Mouse (Mus musculus) left cerebral cortex, postnatal 36 days (tissue): ENCODE measurements around the gene Mosmo. TPM values are rescaled to one million over a fixed set of nuclear protein-coding genes. Genes with fewer than 3 reads are reported as not detected.
"Not testable (repeated sequence)": the region's sequence is repeated elsewhere in the genome, so short reads cannot be mapped to it uniquely, and the experiment has no call there.

ENCODE experiments used
- DNase-seq, 2 experiments: peaks; one replicate each; pipeline ENCODE4 v3.0.0; 2021 to 2022; ENCODE audit warnings: low spot score in 2 of 2, mixed read lengths in 1 of 2
- intact Hi-C: fragments of 180-260 bp; cut with DNase I; formaldehyde crosslinking; loops from one replicate; pipeline ENCODE4 v1.15.1; 2025
- total RNA-seq, 2 experiments: library from RNA; stranded (reverse); gene quantifications; 2 replicates each; pipeline ENCODE4 v1.2.3; 2021

Gene Mosmo
- total RNA-seq, 2 experiments from 2014 or later: 80.7 to 84.6 TPM

GRCm38 (mm10) chr7:120695196-120695595 lies 17.8 kb downstream of the Mosmo start:
- intact Hi-C loops: no loop called here
- no peak for DNase-seq

- intact Hi-C loops: no loop called here
- no peak for DNase-seq
These were observed 18.2 kb downstream of the Mosmo start for GRCm38 (mm10) chr7:120695641-120696040.

- intact Hi-C loops: no loop called here
- DNase-seq: no peak
These were observed 18.9 kb downstream of the Mosmo start for GRCm38 (mm10) chr7:120696331-120696730.

DNA sequence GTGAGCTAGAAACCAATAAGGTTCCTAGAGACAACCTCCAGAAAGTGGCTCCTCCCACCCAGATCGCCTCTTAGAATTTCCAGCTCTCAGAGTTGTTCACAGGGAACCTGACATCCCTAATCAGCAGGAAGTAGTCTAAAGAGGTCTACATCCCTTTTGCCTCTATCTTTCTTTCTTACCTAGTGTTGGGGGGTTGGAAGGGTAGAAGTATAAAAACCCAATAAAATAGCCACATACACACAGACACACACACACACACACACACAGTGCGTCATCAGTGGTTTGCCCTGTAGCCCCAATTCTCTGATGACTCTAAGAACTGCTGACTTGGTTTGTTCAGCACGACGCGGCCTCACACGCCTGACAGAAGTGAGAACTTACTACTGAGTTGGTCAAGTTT lies 22.2 kb downstream of the Mosmo start:
- DNase-seq: no peak
- intact Hi-C loops: no loop called here

DNA sequence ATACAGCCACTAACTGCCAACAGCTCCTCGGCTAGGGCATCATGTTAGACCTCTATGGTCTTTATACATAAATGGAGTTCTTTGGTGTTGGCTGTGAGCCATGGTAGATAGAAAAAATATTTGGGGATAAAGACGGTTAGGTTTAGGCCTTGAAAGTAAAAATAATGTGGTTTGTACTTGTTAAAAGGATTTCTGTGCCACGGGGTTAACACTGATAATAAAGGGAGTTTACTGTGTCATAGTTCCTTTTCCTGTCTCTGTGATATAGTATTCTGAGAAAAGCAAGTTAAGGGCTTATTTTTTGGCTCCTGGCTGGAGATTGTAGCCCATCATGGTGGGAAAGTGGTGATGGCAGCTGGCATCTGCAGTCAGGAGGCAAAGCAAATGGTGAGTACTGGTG lies 26.5 kb downstream of the Mosmo start:
- intact Hi-C loops: no loop called here
- no peak for DNase-seq

GRCm38 (mm10) chr7:120712071-120712470 lies 34.7 kb downstream of the Mosmo start:
- DNase-seq: no peak
- intact Hi-C loops: no loop called here

DNA sequence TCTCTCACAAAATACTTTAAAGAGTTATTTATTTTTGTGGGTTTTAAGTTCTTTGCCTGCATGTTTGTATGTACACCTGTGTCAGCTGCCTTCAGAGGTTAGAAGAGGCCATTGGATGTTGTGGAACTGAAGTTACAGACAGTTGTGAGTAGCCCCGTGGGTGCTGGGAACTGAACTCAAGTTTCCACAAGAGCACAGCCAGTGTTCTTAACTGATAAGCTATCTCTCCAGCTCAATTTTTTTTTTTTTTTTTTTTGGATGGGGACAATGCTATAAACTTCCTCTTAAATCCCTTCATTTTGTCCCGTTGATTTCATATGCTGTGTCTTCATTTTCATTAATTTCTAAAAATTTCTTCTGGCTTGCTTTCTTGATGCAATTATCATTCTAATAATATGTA lies 35.8 kb downstream of the Mosmo start:
- intact Hi-C loops: no loop called here
- DNase-seq: no peak

DNA sequence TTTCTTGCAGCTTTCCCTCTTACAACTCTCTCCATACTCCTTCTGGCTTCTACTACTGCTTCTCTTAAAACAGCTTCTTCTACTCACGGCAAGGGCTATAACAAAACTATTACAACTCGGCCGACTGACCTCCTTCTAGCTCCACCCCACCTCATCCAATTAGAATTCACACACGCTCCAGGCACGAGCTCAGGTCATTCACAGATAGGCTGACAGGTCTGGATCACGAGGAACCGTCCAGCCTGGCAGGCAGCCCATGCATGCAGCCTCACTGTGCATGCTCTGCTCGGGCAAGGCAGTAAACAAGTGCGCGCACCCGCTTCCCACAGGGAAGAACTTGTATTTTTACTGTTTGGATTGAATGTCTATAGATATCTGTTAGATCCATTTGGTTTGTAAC lies 36.5 kb downstream of the Mosmo start:
- intact Hi-C loops, DNase-seq: not testable (repeated sequence)

DNA sequence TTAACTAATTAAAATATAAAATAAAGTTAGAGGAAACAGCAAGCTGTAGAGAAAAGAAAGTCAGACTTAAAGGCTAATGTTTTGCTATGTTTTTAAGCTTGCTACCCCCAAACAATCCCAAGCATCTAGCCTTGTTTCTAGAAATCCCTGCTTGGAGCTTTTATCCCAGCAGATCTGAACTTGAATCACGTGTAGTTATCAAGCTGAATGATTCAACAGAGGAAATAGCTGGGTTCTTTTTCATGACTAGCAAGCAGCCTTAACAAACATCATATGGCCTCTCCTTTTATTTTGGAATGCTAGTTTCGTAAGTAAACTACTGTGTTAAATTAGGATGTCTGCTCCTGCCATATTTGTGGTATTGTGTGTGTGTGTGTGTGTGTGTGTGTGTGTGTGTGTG lies 39.8 kb downstream of the Mosmo start:
- intact Hi-C loops: no loop called here
- DNase-seq: no peak

GRCm38 (mm10) chr7:120721051-120721450 lies 43.6 kb downstream of the Mosmo start:
- no peak for DNase-seq
- intact Hi-C loops: no loop called here

- intact Hi-C loops: no loop called here
These were observed 44.0 kb downstream of the Mosmo start for GRCm38 (mm10) chr7:120721456-120721855.

DNA sequence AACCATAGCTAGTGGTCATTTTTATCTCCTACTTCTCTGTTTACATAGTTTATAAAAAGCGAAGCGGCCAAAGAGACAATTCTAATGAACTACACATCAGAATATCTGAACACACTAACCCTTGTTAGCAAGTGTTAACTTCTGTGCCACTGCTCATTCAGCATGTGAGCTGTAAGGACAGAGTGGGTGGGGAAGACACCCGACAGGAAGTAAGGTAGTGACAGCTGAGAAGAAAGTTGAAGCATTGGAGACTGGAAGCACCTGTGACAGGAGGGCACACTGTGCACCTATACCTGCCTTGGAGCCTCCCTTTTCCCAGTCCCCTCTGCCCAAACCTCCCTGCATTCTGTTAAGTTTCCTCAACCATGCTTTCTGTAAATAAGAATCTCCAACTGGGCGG lies 44.6 kb downstream of the Mosmo start:
- no peak for DNase-seq
- intact Hi-C loops: no loop called here

More at GRCm38 (mm10) chr7:120721456-120721855, 44.0 kb downstream of the Mosmo start:
- no peak for DNase-seq

DNA sequence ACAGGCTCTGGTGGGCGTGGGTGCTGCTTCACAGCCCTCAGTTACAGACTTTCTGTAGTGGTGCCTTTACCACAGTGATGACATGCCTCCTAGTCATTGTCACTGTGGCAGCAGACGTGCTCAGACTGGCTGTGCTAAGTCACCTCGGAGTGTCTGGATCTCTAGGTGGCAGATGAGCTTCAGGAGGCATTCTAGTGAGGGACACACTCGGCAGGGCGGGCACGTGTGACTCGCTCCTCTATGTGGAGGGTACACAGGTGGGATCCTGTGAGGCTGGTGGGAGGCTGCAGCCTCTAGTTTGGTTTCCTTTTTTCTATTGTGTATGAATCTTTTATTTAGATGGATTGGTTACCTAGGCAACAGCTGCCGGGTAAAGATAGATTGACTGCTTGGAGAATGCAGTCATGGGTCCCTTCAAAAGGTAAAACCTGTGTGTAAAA lies 45.4 kb downstream of the Mosmo start:
- intact Hi-C loops: no loop called here
- DNase-seq: peak; percentile 43 to 44

- intact Hi-C loops: no loop called here
- peak in 1 of 2 experiments; percentile 35 for DNase-seq
These were observed 50.2 kb downstream of the Mosmo start for GRCm38 (mm10) chr7:120727581-120727980.

GRCm38 (mm10) chr7:120729635-120730034 lies 52.2 kb downstream of the Mosmo start:
- DNase-seq: no peak
- intact Hi-C loops: no loop called here

DNA sequence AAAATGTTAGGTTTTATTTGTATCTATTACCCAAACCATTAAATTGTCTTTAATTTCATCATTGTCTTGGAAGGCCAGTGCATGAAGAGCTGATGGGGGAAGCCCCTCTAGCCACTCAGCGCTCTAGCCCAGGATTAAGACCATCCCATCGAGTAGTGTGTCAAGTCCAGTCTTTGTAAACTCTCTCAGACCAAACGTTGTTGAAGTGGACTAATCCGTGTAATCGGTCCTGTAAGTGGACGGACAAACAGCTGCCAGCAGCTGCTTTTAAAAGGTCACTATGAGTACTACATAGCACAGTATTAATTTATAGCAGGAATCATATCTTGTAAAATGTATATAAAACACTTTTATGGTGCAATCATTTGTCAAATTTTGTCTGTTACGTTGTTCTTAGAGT lies 55.5 kb downstream of the Mosmo start:
- DNase-seq: no peak
- intact Hi-C loops: no loop called here

- DNase-seq: no peak
- intact Hi-C loops: no loop called here
These were observed 61.6 kb downstream of the Mosmo start, which contains the start of gene Vwa3a for GRCm38 (mm10) chr7:120739018-120739417. Gene Vwa3a (plus strand): TSS chr7:120739318.

DNA sequence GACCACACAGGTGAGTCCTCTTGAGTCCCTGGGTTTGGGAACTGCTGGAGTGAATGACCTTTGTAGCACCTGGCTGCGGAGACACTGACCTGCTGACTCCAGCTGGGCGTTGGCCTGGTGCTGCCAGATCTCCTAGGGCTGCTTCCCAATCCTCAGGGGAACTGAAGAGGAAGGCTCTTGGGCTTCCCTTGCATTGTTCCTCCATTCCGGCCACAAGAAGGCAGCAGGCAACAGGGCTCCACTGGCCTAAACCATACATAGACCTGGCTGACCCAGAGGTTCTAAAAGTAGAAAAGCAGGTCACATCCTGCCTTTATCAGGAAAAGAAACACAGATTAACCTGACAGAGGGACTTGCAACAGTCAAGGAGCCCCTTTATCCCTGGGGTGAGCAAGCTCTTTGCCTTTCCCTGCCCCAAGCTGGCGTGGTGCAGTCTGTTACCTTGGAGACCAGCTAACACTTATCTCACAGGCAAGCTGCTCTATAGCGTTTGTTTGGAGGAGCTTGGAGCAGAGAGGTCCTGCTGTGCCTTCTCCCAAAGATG lies 62.2 kb downstream of the Mosmo start:
- intact Hi-C loops: no loop called here
- peak; percentile 56 to 59 for DNase-seq

DNA sequence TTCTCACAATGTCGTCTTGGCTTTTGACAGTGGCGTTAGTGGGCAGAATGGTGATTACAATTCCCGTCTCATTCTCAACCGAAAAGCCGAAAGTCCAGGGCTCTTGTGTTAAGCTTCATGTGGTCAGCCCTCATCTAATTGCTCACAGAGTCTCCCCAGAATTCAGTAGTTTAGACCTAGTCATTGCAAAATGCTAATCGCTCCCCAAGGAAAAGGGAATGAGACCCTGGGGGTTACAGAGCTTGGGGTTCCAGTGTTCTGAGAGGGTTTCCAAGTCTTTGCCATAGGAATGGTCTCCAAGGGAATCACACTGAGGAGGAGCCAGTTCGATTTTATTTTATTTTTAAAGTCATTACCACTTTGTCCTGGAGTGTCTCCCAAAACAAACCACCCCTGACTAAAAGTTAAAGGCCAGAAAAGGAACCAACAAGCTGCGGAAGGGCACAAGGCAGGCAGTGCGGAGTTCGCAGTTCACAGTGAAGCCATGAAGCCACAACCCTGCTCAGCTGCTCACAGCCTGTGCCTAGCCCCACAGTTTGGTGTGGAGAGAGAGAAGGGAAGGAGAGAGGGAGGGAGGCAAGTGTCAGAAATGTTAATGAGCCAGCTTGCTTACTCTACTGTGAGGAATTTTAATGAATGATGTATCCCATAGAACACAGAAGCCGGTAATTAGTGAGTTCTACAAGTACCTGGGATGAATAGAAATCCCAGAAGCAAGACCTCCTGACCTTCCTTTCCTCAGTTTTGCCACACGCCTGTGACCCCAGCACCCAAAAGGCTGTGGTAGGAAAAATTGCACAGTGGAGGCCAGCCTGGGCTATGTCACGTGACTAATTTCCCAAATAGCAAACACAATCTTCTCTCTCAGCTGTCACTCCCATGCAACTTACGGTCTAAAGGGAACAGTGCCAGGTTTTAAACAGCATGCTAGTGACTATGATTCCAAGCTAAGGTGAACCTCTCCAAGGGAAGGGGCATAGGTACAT lies 66.2 kb downstream of the Mosmo start:
- intact Hi-C loops: no loop called here
- no peak for DNase-seq

GRCm38 (mm10) chr7:120744606-120745005 lies 67.2 kb downstream of the Mosmo start:
- intact Hi-C loops: no loop called here
- no peak for DNase-seq

GRCm38 (mm10) chr7:120746029-120746428 lies 68.6 kb downstream of the Mosmo start:
- no peak for DNase-seq
- intact Hi-C loops: no loop called here
